Mouse (Mus musculus) fat pad, adult 2 months (tissue): Measurements from ENCODE around the gene Ifng.
"Not testable (repeated sequence)": the region's sequence is repeated elsewhere in the genome, so short reads cannot be mapped to it uniquely, and the experiment has no call there.

ENCODE experiments used
- DNase-seq: peaks from one replicate; pipeline ENCODE4 v3.0.0-alpha.2; 2011; ENCODE audit warnings: low read depth, low spot score; ENCODE audit errors: extremely low read depth

Gene Ifng

GRCm38 (mm10) chr10:118440742-118441240 lies at the start of gene Ifng:
Gene Ifng (plus strand): TSS chr10:118441046.
- no peak for DNase-seq

GRCm38 (mm10) chr10:118399917-118400316 lies 40.9 kb upstream of the Ifng start:
- no peak for DNase-seq

- DNase-seq = no peak
Measured at GRCm38 (mm10) chr10:118406463-118407221, 34.2 kb upstream of the Ifng start.

GRCm38 (mm10) chr10:118411377-118411776 lies 29.5 kb upstream of the Ifng start:
- no peak for DNase-seq

- no peak for DNase-seq
Measured at GRCm38 (mm10) chr10:118412774-118413173, 28.1 kb upstream of the Ifng start.

GRCm38 (mm10) chr10:118419000-118419425 lies 21.8 kb upstream of the Ifng start:
- no peak for DNase-seq

GRCm38 (mm10) chr10:118420896-118421295 lies 19.9 kb upstream of the Ifng start:
- no peak for DNase-seq

GRCm38 (mm10) chr10:118435501-118435900 lies 5.3 kb upstream of the Ifng start:
- no peak for DNase-seq

- DNase-seq = no peak
Measured at GRCm38 (mm10) chr10:118441898-118442297, 1.1 kb downstream of the Ifng start.

- no peak for DNase-seq
Measured at GRCm38 (mm10) chr10:118442999-118443398, 2.2 kb downstream of the Ifng start.

- DNase-seq = no peak
Measured at GRCm38 (mm10) chr10:118445021-118445420, 4.2 kb downstream of the Ifng start.

- no peak for DNase-seq
Measured at GRCm38 (mm10) chr10:118445502-118445901, 4.7 kb downstream of the Ifng start.

- DNase-seq = no peak
Measured at GRCm38 (mm10) chr10:118445978-118446377, 5.1 kb downstream of the Ifng start.

GRCm38 (mm10) chr10:118451747-118452146 lies 10.9 kb downstream of the Ifng start:
- no peak for DNase-seq

- DNase-seq = no peak
Measured at GRCm38 (mm10) chr10:118458729-118459128, 17.9 kb downstream of the Ifng start.

GRCm38 (mm10) chr10:118461126-118461767 lies 20.4 kb downstream of the Ifng start:
- DNase-seq = no peak

- no peak for DNase-seq
Measured at GRCm38 (mm10) chr10:118466481-118466880, 25.6 kb downstream of the Ifng start.

GRCm38 (mm10) chr10:118469047-118469446 lies 28.2 kb downstream of the Ifng start:
- no peak for DNase-seq

- DNase-seq = no peak
Measured at GRCm38 (mm10) chr10:118470296-118470957, 29.6 kb downstream of the Ifng start.

GRCm38 (mm10) chr10:118472846-118473245 lies 32.0 kb downstream of the Ifng start:
- not testable (repeated sequence) for DNase-seq

- DNase-seq = no peak
Measured at GRCm38 (mm10) chr10:118476696-118477095, 35.9 kb downstream of the Ifng start.

GRCm38 (mm10) chr10:118477297-118477696 lies 36.5 kb downstream of the Ifng start:
- DNase-seq = no peak
